Mouse (Mus musculus) spleen, adult 2 months (tissue): ENCODE data around the gene Abcb8.

Experiments used
- CTCF ChIP-seq: fragments of 200-500 bp; IDR thresholded peaks from 2 replicates; pipeline ENCODE4 v1.5.1; 2011; ENCODE audit warnings: mild to moderate bottlenecking, inconsistent platforms; ENCODE audit not compliant: insufficient read depth, insufficient read length, insufficient replicate concordance; ENCODE audit errors: extremely low read depth
- POLR2A ChIP-seq: fragments of 200-500 bp; IDR thresholded peaks from 2 replicates; pipeline ENCODE4 v1.6.1; 2011; ENCODE audit warnings: low read depth, low read length, inconsistent platforms

GRCm38 (mm10) chr5:24433993-24434392 lies 40.5 kb downstream of the Abcb8 start:
- TF ChIP-seq POLR2A (no peak), CTCF (no peak)
